Mouse (Mus musculus): ENCODE measurements around the gene Ccdc84.
"Not testable (repeated sequence)": the region's sequence is repeated elsewhere in the genome, so short reads cannot be mapped to it uniquely, and the experiment has no call there.

Ccdc84 gene

DNA sequence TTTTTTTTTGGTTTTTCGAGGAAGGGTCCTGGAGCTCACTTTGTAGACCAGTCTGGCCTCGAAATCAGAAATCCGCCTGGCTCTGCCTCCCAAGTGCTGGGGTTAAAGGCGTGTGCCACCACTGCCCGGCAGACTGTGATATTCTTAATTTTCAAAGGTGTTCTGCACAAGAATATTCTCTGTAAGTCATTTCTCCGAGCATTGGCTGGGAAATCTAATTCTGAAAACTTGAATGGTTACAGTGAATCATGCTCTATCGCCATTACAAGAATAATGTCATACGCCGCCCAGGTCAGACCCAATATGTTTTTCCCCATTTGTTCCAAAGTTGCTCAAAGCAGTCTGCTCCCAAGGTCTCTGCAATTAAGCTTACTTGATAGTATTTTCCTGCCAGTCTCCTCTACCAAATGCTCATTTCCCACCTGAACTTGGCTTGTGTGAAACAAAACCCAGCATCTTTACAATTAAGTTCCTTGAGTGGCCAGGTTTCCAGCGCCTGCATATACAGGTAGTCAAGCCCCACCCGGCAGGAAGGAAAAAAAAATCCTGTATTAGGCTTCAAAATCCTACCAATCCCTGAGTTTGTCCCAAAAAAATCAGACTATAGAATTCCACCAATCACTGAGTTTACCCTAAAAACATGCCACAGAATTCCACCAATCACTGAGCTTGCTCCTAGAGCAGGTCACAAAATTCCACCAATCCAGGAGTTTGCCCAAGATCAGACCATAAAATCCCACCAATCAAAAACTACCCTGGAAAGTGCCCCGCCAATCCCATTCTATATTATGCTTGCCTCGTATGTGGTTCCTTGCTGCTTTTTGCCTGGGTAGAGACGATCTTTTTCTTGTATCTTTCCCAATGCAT is at the start of gene Ccdc84:
Ccdc84 (minus strand) TSS at position 51 of the 867 bp plus-strand sequence.
- DNase-seq (ENCODE audit: low read depth, low spot score) = no peak

DNA sequence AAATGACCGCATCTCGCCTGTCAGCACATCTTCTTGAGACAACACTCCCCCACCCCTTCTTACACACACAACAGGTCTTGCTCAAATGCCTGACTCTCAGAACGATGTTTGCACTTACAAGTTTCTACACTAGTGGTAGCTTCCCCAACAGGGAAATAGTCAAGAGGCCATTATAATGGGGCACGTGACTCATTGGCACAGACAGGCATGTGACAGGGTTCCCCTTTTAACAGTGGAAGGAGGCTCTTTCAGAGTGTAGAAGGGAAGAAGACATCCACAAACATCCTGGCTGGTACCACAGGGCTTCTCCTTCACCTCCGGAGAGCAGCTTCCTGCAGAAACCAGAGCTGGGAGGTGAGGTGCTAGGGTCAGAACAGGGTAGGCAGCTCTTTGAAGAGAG is 43.6 kb upstream of the Ccdc84 start:
- DNase-seq (ENCODE audit: low read depth, low spot score) = no peak

DNA sequence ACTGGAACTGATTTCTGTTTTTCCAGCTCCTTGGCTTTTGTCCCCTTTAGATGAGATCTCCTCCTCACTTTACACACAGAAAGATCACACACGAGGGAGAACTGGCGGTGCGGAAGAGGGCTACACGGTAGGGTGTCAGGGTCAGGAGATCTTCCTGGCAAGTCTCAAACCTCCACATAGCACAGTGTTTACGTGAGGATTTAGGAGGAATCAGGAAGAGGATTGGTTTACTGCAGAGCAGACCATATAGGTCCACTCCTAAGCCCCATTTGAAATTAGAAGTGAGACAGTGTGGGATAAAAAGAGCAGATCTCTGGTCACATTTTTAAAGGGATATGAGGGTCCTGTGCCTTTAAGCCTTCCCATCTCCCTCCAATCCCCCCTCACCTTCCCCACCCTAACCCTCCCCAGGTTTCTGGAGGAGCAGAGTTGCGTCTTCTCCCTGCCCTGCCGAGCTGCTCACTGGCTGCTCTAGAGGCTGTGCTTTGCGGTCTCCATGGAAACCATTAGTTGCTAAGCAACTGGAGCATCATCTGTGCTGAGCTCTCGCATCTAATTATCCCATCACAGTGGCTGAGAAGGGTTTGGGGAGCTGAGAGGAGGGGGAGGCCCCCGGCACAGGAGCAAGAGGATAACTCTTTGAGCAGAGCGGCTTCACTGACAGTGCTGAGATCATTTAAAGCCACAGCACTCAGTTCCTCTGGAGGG is 38.8 kb upstream of the Ccdc84 start:
- DNase-seq (ENCODE audit: low read depth, low spot score) = peak; percentile 77

DNA sequence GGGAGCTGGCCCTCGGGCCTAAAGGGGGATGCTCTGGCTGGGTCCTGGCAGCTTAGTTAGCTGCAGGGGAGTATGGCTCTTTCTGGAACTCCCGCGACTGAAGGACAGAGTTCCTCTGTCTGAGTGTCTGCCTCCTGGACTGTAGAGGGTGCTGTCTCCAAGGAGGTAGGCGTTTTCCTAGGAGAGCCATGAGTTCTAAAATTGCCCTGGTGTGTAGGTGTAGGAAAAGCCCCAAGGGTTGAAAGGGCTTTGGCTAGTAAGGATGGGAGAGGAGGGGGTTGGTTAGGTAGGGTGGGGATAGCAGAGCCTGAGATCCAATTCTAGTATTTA is 36.5 kb upstream of the Ccdc84 start, which contains the start of gene Upk2:
Upk2 (minus strand) TSS at position 86 of the 330 bp plus-strand sequence.
- DNase-seq (ENCODE audit: low read depth, low spot score) = no peak

DNA sequence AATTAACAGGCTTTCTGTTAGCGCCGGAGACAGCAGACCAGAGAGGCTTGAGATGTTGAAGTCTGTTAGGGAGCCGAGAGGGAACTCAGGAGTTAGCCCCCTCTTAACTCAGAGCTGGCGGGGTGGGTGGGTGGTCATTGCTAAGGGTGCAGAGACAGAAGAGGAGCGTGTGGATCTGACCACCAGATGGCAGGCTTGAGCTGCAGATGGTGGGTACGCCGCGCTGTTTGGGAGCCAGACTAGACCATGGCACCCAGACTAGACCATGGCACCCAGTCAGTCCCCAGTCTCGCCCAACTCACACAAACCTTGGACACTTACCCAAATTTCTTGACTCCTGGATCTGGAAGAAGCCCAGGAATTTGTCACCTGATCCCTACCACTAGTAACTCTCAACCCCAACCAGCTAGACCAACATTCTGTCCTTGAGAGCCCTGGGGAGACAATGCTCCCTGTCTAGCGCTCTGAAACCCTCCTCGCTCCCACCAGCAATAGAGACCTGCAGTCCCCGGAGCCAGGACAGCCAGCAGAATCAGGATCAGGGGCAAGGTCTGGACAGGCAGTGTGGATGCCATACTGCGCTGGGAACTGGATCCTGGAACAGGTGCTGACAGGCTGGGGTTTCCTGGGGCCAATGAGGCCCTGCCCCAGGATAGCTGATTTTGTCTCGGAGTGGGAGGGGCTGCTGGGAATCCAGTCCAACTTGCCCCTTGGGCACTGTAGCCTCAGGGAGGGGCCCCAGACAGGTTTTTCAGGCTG is 35.9 kb upstream of the Ccdc84 start:
- peak; percentile 76 for DNase-seq (ENCODE audit: low read depth, low spot score)

DNA sequence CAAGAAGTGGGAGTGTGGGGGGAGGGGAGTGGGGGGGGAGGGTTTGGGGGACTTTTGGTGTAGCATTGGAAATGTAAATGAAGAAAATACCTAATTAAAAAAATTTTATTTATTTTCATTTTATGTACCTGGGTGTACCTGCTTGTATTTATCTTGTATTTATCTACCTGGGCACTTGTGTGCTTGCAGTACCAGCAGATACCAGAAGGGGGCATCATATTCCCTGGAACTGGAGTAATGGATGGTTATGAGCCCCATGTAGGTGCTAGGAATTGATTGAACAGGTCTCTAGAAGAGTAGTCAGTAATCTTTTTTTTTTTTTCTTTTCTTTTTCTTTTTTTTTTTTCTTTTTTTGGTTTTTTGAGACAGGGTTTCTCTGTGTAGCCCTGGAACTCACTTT is 32.0 kb upstream of the Ccdc84 start:
- DNase-seq (ENCODE audit: low read depth, low spot score) = no peak

DNA sequence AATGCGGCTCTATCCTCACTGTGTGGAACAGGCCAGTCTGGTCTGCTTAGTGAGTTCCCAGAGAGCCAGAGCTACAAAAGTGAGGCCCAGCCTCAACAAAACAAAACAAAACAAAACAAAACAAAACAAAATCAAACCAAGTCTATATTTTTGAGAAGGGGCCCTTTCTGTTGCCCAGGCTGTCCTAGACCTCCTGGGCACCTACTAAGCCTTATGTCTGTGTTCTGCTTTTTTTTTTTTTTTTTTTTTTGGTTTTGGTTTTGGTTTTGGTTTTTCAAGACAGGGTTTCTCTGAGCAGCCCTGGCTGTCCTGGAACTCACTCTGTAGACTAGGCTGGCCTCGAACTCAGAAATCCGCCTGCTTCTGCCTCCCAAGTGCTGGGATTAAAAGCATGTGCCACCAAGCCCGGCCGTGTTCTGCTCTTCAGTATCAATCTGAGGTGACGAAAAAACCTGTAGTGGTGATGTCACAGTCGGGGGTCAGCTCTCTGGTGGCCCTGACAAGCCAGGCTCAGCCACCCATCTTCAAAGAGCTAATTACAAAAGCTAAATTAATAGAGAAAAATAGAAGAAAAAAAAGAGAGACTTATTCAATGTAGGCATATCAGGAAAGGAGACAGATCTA is 26.1 kb upstream of the Ccdc84 start:
- DNase-seq (ENCODE audit: low read depth, low spot score) = not testable (repeated sequence)

DNA sequence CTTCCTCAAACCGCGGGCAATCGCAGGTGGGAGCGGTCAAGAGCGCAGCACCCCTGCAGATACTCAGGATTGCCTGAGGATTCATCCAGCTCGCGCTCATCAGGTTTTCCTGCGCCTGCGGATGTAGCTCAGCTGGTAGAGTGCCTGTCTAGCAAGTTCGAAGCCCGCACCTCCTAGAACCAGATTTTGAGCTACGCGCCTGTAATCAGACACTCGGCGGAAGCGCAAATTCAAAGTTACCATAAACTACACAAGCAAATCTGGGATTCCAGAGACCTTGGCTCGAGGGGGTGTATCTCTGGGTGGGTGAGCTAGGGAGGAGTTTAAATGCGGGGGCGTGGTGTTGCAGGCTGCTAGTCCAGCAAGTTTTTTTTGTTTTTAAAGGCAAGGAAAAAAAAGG is 22.6 kb upstream of the Ccdc84 start, which contains the start of gene Foxr1:
Foxr1 (minus strand) TSS at position 176 of the 400 bp plus-strand sequence.
- no peak for DNase-seq (ENCODE audit: low read depth, low spot score)

DNA sequence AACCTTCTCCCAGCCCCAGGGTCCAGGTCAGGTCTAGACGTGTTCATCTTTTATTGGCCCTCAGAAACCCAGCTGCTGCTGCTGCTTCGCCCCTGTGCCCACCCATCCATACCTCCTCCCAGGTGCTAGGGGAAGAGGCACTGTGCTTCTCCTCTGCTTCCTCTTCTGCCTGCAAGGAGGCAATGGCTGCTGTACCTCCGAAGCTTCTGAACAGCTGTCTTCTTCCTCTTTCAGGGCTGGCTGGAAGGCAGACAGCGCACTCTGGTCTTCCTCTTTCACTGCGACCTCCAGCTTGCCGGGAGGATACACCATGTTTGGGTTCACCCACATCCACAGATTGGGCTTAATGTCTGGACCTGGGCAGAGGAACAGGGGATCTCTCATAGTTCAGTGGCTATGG is 17.4 kb upstream of the Ccdc84 start:
- no peak for DNase-seq (ENCODE audit: low read depth, low spot score)

DNA sequence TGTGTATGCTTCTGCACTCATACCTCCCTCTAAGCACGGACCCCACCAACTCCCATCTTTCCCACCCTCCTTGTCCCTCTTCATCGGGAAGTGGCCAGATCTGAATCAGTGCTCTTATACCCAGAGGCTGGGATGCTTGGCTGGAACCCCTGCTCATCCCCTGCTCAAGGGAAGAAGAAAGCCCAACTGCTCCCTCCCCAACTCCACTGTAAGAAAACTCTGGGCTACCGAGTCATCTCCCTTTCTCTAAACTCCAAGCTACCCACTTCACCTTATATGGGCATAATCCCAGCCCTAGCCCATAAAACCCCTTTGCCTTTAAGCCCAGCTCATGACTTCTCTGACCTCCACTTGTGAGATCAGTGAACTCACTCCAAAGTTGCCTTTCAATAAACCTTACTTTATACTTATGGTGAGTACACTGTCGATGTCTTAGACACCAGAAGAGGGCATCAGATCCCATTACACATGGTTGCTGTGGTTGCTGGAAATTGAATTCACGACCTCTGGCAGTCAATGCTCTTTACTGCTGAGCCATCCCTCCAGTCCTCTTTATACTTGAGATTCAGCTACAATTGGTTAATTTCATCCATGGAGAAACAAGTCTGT is 14.3 kb upstream of the Ccdc84 start:
- no peak for DNase-seq (ENCODE audit: low read depth, low spot score)

DNA sequence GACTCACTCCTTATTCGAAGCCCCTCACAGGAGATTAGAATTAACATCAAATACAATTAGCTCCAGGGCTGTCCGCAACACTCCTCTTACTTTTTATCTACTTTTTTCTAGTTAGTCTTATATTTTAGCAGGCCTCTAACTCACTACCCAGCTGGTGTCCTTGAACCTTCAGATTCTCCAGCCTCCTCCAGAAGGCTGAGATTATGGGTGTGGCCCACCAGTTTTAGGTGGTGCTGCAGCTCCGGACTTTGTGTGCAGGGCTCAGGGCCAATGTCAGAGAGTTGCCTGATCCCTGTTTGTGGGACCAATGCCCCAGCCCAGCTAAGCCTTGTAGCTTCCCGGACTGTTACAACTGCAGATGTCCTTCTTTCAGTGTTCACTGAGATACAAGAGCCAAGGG is 5.2 kb upstream of the Ccdc84 start:
- DNase-seq (ENCODE audit: low read depth, low spot score) = no peak

DNA sequence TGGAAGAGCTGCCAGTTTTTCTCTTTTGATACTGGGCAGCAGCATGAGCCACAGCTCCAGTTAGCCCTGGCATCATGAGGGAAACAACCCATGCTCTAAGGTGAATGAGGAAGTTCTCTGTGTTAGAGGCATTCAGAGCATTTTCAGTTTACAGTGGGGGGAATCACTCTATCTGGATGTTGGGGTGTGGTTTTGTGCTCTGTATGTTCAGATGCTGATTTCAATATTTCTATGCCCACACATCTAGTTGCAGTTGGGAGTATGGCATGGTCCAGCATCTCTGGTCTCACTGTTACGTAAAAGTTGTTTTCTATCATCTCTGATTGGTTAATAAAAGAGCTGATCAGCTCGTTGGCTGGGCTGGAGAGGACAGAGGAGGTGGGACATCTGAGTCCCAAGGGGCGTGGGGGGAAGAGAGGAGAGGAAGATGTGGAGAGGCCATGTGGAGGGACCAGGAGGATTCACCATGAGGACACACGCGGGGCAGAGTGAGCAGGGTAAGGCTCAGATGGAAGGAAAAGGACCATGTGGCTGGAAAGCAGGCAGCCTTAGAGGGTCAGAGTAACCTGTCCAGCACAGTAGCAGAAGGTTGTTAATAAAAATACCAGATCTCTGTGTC is 2.0 kb upstream of the Ccdc84 start:
- no peak for DNase-seq (ENCODE audit: low read depth, low spot score)

DNA sequence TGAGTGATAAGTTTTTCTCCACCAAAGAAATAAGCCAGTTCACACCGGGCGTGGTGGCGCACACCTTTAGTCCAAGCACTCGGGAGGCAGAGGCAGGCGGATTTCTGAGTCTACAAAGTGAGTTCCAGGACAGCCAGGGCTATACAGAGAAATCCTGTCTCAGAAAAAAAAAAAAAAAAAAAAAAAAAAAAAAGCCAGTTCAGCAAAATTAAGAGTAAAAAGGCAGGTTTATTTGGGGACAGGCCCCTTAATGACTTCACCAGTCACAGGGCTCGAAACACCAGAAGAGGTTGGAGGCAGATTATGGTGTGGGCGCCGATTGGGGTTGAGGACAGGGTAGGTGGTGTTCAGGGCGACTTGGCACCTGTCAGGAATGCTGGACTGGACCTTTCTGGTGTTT is 1.4 kb upstream of the Ccdc84 start:
- DNase-seq (ENCODE audit: low read depth, low spot score) = not testable (repeated sequence)

DNA sequence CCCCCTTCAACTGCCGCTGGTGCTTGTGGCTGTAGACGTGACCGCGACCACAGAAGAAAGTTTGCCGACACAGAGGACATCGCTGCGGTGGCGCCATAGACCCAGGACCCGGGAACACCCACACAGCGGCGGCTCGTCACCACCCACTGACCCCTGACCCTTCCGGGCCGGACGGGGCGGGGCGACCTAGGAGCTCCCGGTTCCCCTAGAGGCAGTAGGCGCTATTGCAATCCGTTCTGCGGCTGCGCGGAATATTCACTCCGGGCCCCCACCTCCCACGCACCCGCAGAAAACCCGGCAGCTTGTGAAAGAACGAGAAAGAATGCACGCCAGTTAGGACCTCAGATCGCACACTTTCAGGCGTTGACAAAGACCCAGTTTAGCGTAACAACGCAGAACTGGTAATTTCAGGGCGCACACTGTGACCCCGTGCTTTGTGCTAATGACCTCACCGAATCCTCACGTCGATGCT is 441 bp downstream of the Ccdc84 start:
- DNase-seq (ENCODE audit: low read depth, low spot score) = peak; percentile 84

DNA sequence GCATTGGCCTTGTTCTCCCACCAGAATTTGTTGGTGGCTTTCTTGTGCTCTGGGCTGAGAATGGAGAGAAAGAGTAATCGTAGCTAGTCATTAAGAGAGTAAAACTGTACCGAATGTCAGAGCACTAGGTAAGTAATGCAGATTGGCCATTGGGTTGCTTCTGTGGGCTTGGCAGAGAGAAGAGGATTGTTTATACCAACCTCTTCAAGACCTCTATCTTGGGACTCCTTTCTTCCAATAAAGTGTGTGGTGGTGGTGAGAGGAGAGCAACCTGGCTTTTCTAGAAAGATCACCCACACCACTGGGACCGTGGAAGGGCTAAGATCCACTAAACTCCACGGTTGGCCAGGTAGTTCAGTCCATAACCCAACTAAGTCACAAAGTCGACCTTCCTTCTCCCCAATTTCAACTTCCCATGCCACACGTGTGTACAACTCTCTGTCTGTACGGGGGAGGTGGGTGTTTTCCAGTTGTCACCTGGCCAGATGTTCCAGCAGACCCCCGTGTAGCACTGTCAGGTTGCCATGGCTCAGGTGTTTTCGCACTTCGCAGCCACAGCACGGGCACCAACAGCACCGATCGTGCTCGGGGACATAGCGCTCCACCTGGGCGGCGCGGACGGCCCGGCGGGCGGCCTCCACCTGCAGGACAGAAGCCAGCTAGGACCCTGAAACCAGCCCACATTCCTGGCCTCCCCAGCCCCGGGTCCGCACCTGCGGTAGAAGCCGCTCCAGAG is 1.0 kb downstream of the Ccdc84 start:
- peak; percentile 14 for DNase-seq (ENCODE audit: low read depth, low spot score)

DNA sequence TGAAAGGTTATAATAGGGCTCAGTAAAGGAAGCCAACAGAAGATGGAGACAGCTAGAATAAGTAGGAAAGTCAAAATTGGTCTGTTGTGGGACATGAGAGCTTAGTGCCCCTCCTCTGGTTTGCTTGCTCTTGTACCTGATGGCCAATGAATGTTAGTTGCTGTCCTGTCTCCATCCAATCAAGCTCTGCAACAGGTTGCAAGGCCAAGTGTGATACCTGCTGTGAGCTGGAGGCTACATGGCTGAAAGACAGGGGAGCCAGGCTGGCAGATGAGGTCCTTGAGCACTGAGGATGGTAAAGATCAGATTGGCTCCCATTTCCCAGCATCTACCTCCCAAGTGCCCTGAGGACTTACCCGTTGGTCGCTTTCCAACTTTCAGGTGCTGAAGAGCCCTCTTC is 5.6 kb downstream of the Ccdc84 start:
- DNase-seq (ENCODE audit: low read depth, low spot score) = no peak

DNA sequence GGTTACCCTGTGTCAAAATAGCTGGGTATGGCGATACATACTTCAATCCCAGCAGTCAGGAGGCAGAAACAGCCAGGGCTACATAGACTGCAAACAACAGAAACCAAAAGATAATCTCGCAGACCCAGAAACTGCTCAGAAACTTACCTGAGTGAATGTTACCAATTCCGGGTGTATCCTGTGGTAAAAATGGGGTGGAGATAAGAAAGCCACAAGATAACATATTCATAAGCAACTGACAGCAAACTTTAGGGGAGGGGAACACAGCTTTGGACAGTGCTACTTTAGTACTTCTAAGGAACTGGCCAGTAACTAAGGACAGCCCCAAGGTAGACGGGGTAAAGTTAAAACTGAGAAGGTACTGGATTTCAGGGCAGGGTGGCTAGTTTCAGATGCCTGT is 6.1 kb downstream of the Ccdc84 start:
- DNase-seq (ENCODE audit: low read depth, low spot score) = no peak

DNA sequence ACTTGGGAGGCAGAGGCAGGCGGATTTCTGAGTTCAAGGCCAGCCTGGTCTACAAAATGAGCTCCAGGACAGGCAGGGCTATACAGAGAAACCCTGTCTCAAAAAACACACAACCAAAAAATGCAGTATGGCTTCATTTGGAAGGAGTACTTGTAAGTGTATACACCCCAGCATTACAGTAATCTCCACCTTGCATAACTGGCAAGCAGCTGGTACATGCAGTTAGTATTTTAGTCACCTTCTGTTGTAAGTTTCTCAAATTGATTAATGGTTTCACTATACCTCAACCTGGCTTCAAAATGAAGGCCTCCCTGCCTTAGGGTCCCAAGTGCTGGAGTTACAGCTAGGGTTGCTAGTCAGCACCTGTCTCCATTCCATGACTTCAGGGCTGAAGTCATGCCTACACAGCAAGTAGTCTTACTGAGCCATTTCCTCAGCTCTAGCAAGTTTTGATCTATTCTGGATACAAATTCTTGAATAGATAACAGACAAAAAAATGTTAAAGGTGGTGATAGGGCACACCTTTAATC is 6.7 kb downstream of the Ccdc84 start:
- DNase-seq (ENCODE audit: low read depth, low spot score) = no peak

DNA sequence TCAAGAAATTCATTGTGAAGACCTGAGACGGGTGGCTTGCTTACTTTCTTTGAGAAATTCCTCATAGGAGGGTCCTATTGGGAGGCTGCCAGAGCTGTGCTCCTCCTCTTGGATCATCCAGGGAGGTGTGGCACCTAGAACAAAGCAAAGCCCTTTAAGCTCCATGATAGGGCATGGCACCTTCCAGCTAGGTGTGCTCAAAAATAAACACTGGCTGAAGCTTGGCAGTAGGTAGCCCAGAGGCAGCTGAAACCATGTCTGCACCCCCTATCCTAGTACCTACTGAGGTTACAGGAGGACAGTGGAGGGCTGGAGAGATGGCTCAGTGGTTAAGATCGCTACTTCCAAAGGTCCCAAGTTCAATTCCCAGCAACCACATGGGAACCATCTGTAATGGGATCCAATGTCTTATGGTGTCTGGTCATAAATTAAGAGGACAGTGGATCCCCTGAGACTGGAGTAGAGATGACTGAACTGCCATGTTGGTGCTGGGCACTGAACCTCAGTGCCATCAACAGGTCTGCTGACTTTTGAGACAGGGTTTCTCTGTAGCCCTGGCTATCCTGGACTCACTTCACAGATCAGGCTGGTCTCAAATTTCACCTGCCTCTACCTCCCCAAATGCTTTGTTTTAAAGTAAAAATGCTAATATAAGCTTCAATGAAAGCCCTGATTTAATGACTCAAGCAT is 7.6 kb downstream of the Ccdc84 start:
- no peak for DNase-seq (ENCODE audit: low read depth, low spot score)
